Mouse (Mus musculus) adrenal gland, postnatal 14 days (tissue): ENCODE measurements around the gene Rapgef3. TPM values are rescaled to one million over a fixed set of nuclear protein-coding genes. Genes with fewer than 3 reads are reported as not detected.

Experiments used
- DNase-seq: peaks from one replicate; pipeline ENCODE4 v3.0.0; 2021; ENCODE audit warnings: mixed read lengths
- total RNA-seq: library from RNA; stranded (reverse); gene quantifications from 2 replicates; pipeline ENCODE4 v1.2.3, GENCODE M21; 2021

Gene Rapgef3
- total RNA-seq, 1 experiment from 2014 or later: 22.2 TPM

DNA sequence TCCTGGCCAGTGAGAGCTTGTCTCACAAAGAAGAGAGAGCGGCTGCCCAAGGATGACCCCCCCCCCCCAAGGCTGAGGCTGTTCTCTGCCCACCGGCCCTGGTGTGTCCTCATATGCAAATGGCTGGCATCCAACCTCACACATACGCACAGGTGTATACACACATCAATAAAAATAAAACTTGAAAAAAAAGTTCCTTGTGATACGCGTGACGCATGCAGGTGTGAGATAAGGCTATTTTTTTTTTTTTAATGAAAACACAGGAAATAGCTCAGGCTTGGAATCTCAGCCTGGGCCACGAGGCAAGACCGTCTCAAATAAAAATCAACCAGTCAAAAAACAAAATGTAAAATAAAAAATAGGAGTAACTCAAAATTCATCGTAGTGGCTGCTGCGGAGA is 21.5 kb downstream of the Rapgef3 start:
- DNase-seq: no peak

DNA sequence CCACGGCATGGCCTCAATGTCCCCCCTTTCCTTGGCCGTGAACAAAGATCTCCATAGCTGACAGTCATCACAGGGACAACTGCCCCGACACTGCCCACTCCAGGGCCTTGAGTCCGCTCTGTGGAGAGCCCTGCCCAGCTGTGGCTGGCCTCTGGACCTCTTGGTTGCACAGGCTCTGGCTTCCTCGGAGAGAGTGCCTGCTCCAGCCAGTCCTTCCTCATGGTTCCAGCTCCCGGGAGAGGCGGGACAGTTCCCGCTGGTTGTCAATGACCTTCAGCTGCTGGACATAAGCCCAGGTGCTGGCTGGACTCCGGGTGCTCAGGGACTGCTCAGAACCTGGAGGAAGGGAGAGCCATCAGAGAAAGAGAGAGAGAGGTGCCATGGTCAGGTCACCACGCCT is 22.4 kb downstream of the Rapgef3 start:
- peak; percentile 90 for DNase-seq

DNA sequence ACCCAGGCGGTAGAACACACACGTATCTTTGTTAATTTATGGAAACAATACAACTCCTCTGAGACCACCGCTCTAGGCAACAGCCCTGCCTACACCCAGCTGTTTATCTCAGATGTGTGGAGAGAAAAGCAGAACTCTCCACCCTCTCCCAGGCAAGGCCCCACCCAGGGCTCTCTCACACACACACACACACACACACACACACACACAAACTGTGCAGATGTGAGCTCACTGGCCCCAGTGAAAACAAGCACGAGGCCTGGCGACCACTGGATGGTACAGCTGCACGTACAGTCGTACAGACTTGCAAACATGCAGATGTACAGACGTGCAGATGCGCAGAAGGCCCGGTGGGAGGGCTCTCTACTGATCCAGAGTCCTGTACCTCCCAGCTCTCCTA is 22.8 kb downstream of the Rapgef3 start:
- no peak for DNase-seq

DNA sequence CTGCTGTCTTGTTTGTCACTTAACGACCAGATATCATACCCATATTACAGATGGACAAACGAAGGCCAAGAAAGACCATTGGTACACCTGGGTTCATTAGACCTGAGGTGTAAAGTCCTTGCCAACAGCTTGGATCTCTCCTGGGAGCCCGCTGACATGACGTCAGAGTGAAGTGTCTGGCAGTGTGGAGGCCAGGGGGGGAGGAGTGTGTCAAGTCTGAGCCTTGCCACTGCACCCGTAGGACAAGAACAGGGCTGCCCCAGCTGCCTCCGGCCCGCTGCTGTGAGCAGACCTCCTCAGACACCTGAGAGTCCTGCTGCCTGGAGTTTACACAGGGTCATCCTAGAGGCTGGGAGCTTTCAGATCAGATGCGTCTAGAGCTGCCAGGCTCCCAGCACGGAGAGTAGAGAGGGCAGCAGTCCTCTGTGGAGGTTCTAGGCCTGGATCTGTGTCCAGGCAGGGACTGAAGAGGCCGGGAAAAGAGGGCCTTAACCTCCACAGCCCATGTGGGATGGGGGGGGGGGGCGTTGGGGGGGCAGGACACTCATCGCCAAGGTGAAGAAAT is 23.7 kb downstream of the Rapgef3 start:
- DNase-seq: peak; percentile 30

DNA sequence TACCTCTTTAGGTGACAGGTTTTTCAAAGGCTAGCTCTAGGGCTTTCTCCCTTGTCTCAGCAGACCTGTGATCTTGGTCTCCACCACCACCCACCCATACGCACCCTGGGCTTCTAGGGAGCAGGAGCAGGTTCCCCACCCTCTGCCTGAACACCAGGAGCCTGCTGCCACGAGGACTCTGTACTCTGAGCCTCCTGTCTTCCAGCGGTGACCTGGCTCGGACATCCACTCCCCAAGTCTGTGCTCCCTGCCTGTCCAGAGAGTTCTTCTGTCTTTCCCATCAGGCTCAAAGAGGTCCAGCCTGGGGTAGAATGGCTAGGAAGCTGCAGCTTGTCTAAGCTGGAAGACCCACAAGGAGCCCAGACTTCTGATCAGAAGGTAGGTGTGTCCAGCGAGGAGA is 24.6 kb downstream of the Rapgef3 start:
- DNase-seq: no peak

DNA sequence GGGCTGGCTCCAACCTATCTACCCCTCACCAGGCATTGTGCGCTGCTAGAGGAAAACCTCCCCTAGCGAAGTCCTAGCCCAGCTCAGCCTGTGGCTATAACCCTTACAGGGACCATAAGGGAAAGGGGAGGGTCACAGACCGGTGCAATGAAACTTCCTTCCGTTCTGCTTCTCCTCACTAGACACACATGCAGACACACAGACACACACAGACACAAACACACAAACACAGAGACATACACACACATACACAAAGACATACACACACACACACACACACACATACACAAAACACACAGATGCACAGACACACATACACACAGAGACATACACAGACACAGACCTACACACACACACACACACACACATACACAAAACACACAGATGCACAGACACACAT is 25.2 kb downstream of the Rapgef3 start:
- no peak for DNase-seq

DNA sequence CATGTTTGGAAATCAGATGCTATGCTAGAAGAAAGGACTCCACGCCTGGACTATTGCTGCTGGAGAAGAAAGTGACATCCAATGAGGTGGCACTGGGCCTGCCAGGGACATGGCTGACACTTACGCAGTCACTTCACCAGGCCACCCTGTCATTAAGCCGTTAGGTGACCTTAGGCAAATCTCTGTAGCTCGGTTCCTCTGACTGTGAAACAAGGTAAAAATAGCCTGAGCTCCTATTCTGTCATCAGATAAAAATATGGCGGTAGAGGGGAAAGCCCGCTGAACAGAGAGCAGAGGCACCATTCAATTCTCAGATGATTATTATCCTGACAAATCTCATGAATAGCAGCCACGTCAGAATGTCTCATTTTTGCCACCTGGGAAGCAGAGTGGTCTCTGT is 25.7 kb downstream of the Rapgef3 start:
- DNase-seq: no peak

DNA sequence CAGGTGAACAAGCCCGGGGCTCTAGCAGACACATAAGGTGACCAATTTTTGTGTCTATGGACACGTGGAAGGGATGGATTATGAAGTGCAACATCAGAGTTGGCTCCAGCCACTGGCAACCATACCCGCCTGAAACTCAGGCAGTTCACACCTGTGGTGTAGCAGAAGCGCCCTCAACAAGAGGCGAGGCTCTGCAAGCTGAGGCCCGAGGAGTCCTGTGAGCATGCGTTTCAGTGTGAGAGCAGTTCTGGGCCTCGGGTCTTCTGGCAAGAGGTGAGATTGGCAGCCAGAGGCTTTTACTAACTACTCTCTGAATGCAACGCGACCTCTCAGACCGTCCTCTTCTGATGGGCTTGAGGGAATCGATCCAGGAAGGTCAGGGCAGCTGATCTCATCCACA is 26.1 kb downstream of the Rapgef3 start:
- no peak for DNase-seq

DNA sequence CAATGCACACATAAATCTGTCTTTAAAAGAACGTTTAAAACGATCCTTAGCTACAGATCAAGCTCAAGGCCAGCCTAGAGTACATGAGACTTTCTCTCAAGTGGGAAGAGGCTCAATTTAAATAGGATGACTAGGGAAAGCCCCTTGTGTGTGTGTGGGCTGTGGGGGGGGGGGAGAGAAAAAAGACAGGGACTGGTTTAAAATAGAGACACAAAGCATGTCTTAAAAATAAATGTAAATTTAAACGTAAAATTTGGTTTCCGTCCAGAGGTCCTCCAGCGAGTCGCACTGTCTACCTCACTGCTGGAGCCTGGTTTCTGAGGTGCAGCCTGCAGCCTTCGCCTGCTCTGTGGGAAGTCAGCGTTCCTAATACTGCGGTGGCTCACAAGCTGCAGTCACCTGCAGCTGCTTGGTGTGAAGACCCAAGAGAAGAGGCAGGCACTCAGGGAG is 27.5 kb downstream of the Rapgef3 start:
- no peak for DNase-seq

DNA sequence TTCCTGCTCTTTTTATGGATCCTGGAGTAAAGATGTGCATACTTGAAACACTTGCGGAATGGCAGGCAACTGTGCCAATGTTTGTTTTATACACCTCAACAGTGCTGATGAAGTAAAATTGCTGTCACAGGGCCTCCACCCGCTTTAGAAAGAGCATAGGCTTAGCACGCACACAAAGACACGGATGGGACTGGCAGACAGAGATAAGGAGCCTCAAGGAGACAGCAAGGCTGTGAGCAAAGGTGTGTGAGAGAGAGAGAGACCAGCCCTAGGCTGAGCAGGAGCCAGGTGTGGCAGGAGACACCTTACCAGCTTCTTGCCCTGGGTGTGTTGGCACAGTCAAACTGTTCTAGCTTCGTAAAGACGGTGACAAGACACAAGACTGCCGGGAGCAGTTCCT is 28.8 kb downstream of the Rapgef3 start:
- DNase-seq: no peak

DNA sequence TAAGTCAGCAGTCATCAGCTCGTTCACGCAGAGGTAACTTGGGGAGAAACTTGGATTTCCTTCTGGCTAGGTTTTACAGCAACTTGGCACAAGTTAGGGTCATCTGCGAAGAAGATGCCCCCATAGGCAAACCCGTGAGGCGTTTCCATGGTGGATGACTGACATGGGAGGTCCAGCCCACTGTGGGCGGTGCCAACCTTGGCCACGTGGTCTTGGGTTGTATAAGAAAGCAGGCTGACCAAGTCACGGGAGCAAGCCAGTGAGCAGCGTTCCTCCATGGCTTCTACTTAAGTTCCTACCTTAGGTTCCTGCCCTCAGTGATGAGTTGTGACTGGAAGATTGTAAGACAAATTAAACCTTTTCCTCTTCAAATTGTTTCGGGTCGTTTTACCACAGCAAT is 35.8 kb downstream of the Rapgef3 start:
- no peak for DNase-seq

DNA sequence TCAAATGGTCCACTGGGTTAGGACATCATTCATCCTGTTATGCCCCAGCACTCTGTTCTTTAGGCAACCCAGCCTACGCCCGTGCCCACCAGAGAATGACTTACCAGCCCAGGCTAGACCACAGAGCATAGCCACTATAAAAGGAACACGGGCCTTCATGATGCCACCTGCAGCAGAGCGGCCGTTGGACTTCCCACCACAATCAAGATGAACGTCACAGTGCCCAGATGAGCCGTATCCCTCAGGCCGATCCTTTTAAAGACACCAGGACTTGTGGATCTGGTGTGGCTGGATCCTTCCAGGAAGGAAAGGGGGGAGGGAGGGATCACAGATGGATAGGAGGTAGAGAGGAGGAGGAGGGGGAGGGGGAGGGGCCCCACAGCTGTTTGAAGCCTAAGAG is 36.7 kb downstream of the Rapgef3 start, which contains the start of gene Endou:
TSS of gene Endou (minus strand) at position 229 of the 400 bp plus-strand sequence.
- no peak for DNase-seq

DNA sequence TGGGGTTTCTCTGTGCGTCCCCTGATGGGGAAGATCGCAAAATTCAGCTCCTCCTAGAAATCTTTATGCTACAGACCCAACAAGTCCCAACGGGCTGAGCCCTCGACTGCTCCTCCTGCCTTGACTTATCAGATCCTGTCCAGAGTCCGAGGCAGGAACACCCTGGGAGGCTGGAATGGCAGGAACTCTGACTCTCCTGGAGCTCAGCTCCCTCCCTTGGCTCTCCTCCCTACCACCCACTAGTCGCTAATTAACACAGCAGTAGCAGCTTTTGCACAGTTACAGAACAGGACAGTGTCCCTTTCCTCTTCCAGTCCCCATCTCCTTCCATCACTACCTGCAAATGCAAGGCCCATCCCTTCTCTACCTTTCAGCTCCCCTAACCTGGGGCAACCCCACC is 37.4 kb downstream of the Rapgef3 start:
- DNase-seq: no peak

DNA sequence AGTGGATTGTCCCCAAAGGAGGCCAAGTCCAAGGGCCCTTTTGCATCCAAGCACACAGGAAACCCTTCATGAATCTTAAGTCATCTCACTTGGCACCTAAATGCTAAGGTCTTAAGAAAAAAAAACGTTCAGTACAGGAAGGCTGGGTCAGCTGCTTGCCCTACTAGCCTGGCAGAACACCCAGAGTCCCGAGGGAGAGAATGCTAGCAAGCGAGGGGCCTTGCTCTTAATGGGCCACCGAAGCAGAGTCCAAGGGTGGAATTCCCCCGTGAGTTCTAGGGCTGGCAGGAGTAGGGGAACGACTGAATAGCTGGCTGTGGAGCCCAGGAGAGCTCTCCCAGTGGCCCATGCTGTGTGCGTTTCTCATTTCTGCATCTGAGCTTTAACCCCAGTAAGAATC is 39.0 kb downstream of the Rapgef3 start:
- DNase-seq: peak; percentile 82

DNA sequence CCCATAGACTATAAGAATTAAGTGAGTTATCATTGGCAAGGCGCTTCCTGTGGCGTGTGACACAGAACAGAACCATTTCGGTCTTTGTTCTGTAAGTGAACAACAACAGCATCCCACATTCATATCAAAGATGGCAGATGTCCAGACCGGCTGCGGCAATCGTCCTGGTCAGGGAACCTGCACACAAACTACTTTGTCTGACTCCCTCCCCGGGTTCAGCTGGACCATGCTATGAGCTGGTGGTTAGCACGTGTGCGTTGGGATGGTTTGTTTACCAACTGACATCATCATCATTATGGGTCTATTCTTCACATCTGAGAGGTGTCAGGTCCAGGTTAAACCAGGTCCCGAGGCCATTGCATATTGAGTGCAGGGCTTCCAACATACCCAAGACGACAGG is 39.4 kb downstream of the Rapgef3 start:
- no peak for DNase-seq

DNA sequence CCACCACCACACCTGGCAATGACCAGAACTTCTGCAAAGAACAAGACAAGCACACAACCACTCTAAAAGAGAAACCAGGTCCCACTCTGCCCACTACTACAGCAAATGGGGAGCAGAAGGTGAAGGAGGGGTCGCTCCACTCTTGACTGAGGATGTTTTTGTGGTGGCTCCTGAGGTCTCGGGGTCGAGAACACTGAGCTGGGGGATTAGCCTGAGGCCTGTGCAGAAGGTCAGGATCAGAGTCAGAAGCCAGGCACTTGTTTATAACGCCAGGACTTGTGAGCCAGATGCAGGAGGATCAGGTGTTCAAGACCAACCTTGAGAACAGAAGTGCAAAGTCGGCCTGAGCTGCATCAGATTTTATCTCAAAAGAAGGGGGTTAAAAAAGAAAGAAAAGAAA is 40.3 kb downstream of the Rapgef3 start:
- DNase-seq: no peak

DNA sequence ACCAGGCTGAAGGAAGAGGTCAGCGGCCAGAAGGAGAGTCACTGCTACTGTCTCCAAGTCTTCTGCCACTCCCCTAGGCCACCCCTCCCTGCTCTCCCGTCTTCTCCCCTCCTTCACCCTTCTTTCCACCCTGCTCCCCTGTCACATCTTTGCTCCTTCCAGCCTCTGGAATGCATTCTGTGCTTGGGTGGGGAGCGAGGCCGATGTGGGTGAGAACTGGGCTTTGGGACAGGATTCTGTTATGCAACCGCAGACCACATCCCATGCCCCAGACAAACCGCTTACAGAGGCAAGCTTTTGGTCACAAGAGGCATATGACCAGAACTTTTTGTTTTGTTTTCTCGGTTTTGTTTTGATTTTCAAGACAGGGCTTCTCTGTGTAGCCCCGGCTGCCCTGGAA is 40.7 kb downstream of the Rapgef3 start:
- no peak for DNase-seq

DNA sequence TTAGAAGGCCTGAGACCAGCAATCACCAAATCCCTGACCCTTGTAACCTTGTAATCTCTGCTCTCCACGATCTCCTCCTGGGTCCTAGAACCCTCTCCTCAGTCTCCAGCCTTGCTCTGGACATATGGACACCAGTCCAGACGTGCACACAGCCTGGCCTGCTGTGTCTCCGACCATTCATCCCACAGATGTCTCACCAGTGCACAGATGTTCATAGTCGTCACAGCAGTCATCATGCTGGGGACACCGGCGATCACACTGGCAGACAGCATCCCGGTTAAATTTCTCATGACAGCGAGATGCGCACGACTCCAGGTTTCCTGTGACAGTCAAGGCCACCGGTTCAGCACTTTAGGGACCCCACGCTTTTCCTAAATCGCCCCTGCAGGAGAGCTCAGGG is 41.5 kb downstream of the Rapgef3 start:
- no peak for DNase-seq

DNA sequence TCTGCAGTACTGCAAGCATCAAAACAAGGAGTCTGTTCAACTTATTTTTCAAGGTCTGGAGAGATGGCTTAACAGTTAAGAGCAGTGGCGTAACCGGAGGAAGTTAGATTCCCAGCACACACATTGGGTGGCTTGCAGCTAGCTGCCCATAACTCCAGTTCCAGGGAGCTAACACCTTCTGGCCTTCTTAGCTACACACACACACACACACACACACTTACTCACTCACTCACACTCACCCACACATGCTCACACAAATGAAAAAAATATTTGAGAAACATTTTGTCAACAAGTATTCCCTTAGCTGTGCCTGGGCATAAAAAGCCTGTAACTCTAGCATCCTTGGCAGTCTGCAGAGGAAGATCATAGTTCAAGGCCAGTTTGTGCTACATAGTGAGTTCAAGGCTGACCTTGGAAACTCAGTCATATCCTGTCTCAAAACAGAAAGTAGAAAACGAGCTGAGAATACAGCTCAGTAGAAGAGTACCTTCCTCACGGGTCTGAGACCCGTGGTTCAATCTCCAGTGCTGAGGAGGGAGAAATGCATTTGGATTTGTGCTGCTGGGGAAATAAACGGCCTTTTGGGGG is 42.5 kb downstream of the Rapgef3 start:
- DNase-seq: peak; percentile 58

DNA sequence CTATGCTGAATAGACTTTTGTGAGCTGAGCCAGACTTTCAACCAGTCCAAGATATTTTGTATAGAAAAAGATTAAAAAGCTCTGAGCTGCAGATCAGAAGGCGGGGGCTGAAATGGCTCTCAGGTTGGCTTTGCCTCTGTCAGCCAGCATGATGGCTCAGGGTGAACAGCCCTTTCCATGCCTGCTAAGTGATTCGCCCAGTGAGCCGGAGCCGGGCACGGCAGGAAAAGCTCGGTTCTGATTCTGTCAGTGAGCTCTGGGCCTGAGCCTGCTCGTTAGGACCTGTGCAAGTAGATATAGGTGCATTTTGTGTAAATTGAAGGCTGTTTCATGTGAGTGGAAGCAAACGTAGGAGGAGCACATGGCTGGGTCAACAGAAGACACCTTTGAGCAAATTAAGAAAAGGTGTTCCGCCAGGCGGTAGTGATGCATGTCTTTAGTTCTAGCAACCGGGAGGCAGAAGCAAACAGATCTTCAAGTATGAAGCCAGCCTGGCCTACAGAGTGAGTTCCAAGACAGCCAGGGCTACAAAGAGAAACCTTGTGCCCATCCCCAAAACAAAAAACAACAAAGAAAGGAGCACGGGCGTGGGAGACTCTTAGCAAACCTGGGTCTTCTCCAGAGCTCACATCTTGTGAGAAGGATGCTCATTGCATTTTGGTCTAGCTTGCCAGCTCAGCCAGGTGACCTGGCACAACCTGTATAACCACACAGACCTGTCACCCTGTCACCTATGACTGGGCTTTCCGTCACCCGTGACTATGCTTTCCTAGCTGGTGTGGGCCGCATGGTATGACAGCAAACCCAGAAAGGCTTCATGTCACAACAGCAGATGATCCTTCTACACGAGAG is 43.2 kb downstream of the Rapgef3 start:
- DNase-seq: no peak

DNA sequence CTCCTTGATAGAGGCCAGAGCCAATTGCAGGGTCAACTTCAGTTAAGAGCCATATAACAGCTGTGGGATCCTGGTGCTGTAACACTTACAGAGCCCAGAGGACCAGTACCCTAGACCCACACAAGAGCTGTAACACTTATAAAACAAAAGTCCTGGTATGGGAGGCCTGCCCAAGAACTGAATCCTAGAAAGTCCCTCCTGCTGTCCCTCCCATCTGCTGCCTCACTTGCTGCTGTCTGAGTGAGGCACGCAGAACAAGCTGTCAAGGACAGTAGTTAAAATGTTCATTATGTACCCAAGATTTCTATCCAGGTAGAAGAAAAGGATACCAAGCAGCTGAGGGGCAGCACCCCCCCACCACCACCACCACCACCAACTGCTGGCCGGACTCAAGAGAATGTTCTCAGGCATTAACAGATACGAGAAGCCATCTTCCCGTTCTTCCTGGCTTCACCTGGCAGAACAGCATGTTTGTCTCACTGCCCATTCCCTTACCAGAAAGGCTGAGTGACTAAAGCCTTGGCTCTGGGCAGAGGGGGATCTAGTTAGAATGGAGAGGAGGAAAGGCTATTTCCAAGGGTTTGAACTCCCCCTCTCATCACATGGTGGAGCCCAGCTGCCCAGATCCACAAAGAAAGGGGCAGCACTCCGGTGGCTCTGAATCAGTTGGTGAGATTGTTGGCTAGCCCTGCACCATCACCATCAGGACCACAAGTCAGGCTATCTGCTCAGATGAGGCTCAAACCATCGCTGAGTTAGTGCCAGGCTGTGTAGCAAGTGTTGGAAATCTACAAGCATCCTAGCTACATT is 44.0 kb downstream of the Rapgef3 start:
- no peak for DNase-seq

DNA sequence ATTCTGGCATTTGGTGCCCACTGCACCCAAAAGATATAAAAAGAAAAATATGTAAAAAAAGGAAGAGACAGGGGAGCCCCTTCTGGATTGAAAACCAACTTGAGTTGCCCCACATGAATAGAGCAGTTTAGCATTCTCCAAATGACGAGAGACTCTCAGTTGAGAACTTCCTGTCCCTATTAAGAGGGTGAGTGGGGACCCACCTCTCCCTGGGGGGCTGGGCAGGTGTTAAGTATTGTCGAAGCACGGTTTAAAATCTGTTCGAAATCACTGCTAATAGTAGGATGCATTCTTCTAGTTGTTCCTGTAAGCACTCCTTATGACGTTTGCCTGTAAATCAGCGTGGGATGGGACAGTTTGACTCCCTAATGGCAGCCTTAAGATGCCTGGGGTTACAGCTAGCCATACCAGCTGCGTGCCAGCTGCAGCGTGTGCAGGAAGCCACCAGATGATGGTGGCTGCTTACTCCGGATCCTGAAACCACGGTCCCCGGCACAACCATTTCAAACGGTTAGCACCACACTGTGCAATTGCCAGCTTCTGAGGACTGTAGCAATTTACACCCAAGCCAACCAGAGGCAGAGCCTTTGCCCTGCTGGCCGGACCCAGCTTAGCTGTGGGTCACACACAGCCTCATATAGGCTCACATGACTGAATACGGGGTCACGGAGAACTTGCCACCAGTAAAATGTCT is 46.6 kb downstream of the Rapgef3 start:
- DNase-seq: no peak
